Mouse (Mus musculus) cerebellum, postnatal 10 days (tissue): ENCODE results near the gene Sdk1.

Experiments used
- DNase-seq, 2 experiments: peaks; one replicate each; pipeline ENCODE4 v3.0.0; 2021; ENCODE audit warnings: mixed read lengths in 2 of 2

The Sdk1 gene

DNA sequence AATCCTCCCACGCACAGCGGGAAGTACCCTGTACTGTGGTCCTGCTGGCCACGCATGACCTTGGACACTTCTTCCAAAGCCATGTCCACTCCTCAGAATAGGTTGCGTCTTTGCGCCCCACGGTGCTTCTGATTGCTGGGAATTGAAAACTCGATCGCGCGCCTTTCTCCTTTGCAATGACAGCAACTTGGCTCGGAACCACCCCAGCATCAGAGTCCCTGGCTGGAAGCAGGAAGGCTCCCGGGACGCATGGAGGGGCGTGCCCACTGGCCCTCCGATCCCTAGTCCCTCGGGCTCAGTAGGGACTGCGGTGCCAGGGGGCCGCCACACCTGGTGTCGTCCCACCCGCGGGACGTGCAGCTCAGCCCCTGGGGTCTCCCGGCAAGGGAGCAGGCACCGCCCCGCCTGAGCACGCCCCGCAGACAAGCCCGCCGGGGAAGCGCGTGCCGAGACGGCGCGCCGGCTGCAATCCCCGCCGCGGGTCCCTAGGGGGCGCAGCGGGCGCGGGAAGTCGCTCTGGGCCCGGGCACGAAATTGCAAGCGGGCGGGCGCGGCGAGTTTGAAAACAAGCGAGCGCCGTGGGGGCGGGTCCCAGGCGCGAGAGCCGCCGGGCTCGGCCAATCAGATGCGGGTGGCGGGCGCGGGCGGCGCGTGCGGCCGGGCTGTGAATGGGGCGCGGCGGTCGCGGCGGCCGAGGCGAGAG, at the start of gene Sdk1:
Gene Sdk1 (plus strand): TSS at position 650 of the 703 bp plus-strand sequence.
- peak; percentile 99 for DNase-seq

- no peak for DNase-seq
Observed at GRCm38 (mm10) chr5:141197278-141197677, 44.0 kb upstream of the Sdk1 start.

- peak; percentile 43 to 54 for DNase-seq
Observed at GRCm38 (mm10) chr5:141202276-141203065, 38.8 kb upstream of the Sdk1 start.

DNA sequence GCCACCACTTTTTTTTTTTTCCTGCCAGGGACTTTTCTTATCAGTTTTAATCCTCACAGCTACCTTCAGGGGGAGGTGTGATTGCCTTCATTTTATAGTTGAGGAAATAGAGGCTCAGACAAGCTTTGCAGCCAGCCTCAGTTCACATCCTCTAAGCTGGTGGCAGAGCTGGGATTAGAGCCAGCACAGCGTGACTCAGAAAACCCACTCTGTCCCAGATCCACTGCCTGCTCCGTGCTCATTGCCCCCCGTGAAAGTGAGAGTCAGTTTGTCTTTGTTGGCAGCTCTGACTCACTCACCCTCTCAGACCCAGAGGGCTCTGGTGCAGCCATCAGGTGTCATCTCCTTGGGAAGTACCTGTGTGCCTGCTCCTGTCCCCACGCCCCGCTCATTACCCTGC, 34.2 kb upstream of the Sdk1 start:
- DNase-seq: peak; percentile 30 to 55

DNA sequence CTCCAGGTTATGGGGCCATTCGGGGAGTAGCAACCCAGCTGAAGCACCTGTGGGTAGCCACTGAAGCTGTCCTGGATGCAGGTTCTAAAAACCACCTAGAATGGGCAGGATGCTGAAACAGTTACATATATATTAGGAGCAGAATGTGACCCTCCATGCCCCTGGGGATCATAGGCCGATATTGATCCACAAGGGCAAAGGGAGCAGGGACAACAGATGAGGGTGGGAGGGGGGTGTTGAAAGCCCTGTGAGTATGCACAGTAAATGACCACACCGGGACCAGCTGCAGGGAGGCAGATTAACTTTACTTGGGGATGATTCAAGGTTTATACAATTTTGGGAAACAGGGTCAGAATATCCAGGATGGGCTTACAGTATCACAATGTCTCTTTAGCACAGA, 16.0 kb upstream of the Sdk1 start:
- no peak for DNase-seq

- no peak for DNase-seq
Observed at GRCm38 (mm10) chr5:141234326-141234725, 7.0 kb upstream of the Sdk1 start.

GRCm38 (mm10) chr5:141239401-141239800, 1.9 kb upstream of the Sdk1 start:
- no peak for DNase-seq

GRCm38 (mm10) chr5:141240441-141240840, 849 bp upstream of the Sdk1 start:
- DNase-seq: peak in 1 of 2 experiments; percentile 9

DNA sequence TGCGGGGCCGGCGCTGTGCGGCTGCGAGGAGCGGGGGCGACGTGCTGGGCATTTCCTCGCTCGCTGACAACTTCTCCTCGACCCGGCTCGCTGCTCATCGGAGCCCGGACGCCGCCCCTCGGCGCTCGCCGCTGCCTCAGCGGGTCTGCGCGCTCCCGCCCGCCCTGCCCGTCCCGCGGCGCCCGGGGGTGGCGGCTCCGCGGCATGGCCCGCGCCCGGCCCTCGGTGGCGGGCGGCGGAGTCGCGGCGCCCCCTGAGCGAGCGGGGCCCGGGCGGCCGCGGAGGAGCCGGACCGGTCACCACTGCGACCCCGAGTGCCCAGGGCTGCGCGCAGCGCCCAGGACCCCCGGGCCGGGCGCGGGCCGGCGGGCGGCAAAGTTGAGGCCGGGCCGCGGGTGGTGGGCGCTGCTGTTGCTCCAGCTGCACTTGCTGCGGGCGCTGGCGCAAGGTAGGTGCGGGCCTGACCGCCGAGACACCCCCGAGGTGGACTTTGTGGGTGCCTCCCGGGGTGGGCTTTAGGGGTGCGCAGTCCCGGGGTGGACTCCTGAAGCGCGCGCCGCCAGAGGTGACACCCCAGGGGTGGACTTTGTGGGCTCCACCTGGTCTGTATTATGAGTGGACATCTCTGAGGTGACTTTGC, 475 bp downstream of the Sdk1 start:
- peak; percentile 31 to 33 for DNase-seq

DNA sequence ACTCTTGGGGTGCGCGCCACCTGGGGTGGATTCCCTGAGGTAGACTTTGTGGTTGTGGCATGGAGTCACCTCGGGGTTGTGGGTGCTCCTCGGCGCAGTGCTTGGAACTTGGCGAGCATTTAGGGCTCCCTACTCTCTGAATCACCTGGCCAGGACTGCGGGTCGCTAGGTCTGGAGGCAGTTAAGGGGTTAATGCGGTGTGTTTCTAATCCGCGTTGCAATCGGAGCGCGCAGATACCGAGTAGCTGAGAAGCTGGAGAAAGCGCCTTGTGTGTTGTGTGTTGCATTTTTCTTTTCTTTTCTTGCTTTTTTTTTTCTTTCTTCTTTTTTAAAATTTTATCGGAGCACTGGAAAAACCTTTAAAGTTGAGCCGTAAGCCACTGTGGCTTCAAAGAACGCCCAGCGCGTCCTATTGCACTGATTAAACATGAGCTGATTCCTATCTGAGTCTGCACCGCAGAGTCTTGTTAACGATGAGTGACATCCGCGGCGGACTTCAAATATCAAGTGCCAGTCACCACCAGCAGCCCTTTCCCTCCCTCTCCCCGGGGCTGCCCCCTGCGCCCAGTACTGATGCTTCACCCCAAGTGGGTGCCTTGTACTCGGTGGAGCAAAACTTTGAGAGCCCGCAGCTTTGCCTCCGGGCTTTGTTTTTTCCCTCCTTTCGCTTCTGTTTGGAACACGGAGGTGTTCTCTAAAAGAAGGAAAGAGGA, 2.1 kb downstream of the Sdk1 start:
- peak; percentile 34 to 37 for DNase-seq

GRCm38 (mm10) chr5:141264253-141264652, 23.0 kb downstream of the Sdk1 start:
- DNase-seq: peak; percentile 14 to 17

DNA sequence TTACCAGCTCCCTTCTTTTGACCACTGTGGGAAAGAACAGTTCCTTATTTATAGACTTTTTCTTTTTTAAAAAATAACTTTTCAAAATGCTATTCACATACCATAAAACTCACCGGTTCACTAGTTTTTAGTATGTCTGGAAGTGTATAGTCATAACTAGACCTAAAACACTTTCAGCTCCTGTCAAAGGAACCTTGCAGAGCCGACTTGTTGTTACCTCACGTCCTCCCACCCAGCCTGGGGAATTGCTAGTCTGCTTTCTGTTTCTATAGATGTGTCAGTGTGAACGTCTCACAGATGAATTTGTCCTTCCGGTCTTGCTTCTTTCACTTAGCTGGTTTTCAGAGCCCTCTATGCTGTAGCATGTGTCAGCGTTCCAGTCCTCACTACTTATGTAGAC, 35.8 kb downstream of the Sdk1 start:
- no peak for DNase-seq

DNA sequence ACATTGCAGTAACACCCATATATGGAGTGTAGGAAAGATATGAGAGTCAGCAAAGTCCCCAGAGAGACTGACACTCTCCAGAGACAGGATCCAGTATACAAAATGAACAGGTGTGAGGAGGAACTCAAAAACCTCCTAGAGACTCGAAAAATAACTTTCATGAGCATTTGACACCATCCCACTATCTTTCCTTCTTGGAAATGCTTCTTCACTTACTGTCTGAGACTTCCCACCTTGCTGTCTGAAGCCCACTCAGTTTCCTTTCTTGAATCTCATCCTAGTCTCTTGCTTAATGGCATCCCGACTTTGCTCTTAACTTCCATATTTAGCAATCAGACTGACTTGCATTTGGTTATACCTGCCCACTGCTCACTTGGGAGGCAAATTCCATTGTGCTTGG, 40.5 kb downstream of the Sdk1 start:
- no peak for DNase-seq

DNA sequence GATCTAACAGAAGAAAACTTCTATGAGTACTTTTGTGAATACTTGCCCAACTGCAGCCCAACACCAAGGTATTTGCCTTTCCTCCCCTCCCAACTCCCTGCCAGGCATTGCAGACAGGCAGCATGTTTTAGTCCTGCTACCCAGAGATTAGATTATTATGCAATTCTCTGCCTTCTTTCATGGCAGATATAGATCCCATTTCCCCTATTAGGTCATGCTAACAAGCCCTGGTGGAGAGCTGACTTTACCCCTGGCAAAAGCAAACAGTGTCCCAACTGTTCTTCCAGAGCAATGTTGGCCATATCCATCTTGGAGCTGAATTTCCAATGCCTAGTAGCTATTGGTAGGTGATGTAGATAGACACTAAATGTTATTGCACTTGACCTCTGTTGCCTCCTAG, 48.3 kb downstream of the Sdk1 start:
- DNase-seq: no peak

- no peak for DNase-seq
Observed at GRCm38 (mm10) chr5:141295240-141295639, 54.0 kb downstream of the Sdk1 start.

- no peak for DNase-seq
Observed at GRCm38 (mm10) chr5:141302287-141302694, 61.0 kb downstream of the Sdk1 start.

GRCm38 (mm10) chr5:141303746-141304145, 62.5 kb downstream of the Sdk1 start:
- DNase-seq: no peak

- DNase-seq: no peak
Observed at GRCm38 (mm10) chr5:141304706-141305105, 63.4 kb downstream of the Sdk1 start.

- DNase-seq: no peak
Observed at GRCm38 (mm10) chr5:141310641-141311040, 69.4 kb downstream of the Sdk1 start.

- no peak for DNase-seq
Observed at GRCm38 (mm10) chr5:141311801-141312200, 70.5 kb downstream of the Sdk1 start.

DNA sequence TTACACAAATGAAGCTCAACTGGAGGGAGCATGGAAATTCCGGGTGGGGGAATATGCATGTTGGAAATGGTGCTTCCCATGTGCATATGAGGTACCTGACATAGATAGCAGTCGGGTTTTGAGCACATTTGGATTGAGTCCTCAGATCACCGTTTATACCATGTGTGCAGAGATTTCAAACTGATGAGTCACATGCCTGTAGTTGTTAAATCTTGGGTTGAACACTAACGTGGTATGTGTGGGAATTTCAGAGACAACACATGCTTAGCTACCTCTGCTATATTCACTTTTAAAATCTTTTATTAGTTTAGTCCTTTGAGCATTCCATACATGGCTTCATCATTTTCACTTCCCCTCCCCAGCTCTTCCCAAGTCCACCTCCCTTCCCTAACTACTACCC, 71.0 kb downstream of the Sdk1 start:
- no peak for DNase-seq

GRCm38 (mm10) chr5:141317095-141317494, 75.8 kb downstream of the Sdk1 start:
- DNase-seq: peak; percentile 22 to 43

GRCm38 (mm10) chr5:141324910-141325309, 83.6 kb downstream of the Sdk1 start:
- DNase-seq: peak; percentile 63 to 66
